Mouse (Mus musculus) gastrocnemius, adult 2 months (tissue): ENCODE results near the gene Vgf. TPM values are rescaled to one million over a fixed set of nuclear protein-coding genes. Genes with fewer than 3 reads are reported as not detected.
A peak's percentile ranks its signal among the peaks of the same experiment; 100 is the strongest.

ENCODE experiments used
- DNase-seq: peaks from one replicate; pipeline ENCODE4 v3.0.0; 2022
- H3K27ac ChIP-seq: fragments of 200-600 bp; 2 replicates; pipeline ENCODE4 v1.8.1; 2022; ENCODE audit warnings: mild to moderate bottlenecking
- H3K4me3 ChIP-seq: fragments of 200-600 bp; 2 replicates; pipeline ENCODE4 v1.8.1; 2022; ENCODE audit warnings: mild to moderate bottlenecking, moderate library complexity
- CTCF ChIP-seq: fragments of 200-600 bp; IDR thresholded peaks from 2 replicates; pipeline ENCODE4 v1.8.1; 2022; ENCODE audit warnings: antibody characterized with exemption, mild to moderate bottlenecking, moderate library complexity
- intact Hi-C: fragments of 180-260 bp; cut with DNase I; formaldehyde crosslinking; loops from one replicate; pipeline ENCODE4 v1.15.1; 2025
- total RNA-seq, 2 experiments: library from RNA; stranded (reverse); gene quantifications; 2 replicates each; pipeline ENCODE4 v1.2.3; 2021

Gene Vgf
- total RNA-seq, 2 experiments from 2014 or later = not detected

DNA sequence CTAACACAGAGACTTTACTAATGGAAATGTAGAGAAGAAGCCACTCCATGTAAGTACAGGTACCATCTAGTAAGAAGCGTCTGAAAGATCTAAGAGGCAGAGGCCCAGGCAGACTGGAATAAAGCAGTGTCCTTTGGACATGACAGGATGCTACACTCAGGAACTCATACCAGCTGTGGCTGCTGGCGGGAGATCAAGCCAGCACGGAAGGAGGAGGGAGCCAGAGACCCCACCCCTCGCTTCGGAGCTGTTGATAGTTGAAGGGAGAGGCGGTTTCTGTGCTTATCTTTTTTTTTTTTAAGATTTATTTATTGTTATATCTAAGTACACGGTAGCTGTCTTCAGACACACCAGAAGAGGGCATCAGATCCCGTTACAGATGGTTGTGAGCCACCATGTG lies 18.9 kb upstream of the Vgf start:
- no peak for DNase-seq
- no peak for TF ChIP-seq CTCF
- intact Hi-C loops = no loop called here
- no peak overlapping the region for H3K4me3 ChIP-seq
- H3K27ac ChIP-seq = no peak overlapping the region

DNA sequence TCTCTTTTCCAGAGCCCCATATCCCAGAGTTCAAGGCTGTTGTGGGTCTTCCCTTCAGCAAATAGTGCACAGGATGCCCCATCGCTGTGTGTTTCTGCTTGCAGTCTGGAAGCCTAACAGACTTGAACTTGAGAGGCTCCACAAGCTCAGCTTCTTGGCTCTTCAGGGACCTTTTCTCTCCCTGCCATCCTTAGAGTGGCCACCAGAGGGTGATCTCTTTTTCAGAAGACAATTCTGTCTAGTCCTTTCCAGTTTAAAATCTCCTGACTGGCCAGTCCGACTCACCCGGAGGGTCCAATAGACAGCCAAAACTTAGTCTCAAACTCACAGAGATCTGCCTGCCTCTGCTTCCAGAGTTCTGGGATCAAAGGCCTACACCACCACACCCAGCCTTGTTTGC lies 16.2 kb upstream of the Vgf start:
- peak; percentile 71 for TF ChIP-seq CTCF
- no peak for DNase-seq
- intact Hi-C loops = no loop called here
- no peak overlapping the region for H3K27ac ChIP-seq
- no peak overlapping the region for H3K4me3 ChIP-seq

DNA sequence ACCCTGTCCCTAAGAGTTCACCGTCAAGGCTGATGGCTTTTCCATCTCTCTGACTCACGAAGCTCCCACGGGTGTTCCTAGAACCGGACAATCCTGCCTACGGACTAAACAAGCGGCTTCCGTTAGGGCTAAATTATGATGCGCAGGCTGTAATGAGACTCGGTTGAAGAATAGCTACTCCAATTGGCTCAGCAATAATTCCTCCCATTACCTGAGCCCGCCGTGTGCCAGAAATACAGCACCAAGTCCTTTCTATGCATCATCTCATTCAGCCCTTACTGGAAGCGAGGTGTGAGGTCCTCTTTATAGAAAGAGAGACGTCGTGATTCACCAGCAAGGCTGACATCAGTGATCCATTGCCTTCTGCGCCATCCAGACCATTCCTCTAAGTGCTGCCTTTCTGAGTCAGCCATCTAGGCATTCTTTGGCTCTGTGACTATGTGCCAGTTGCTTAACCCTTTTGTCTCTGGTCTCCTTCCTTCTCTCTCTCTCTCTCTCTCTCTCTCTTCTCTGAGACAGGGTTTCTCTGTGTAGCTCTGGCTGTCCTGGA lies 13.7 kb upstream of the Vgf start:
- Histone ChIP-seq H3K27ac (no peak overlapping the region), H3K4me3 (no peak overlapping the region)
- no peak for DNase-seq
- intact Hi-C loops = no loop called here
- TF ChIP-seq CTCF = no peak

DNA sequence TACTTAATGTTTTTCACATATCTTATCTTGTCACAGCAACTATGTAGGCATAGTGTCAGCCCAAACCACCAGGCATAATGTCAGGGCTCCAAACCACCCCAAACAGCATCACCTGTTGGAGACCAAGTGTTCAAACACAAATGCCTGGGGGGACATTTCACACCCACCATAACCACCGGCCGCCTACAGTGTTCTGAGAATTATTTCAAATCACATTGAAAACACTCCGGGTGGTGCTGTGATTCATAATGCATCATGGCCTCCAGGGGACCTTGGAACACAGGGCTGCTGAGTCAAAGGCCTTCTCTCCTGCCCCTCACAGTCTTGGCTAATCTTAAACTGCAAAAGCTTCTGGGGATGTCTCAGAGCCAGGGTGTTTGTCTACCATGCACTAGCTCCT lies 10.3 kb upstream of the Vgf start:
- no peak for DNase-seq
- intact Hi-C loops = no loop called here
- no peak overlapping the region for H3K27ac ChIP-seq

DNA sequence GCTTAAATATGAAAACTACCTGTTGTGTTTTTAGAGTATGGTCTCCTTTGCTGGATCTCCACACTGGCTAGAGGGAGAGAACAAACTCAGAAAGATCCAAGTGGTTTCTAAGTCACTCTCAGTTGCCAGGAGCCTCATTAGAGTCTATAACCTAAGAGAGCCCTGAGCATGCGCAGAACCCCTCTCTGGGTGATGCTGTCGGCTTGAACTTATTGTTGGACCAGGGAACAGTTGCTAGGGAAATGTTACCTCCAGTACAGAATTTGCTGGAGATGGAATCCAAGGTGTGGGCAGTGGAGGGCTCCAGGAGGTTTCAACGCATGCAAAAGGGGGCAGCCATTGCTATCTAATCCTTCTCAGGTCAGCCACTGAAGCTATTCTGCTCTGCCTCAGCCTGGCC lies 1.9 kb upstream of the Vgf start:
- TF ChIP-seq CTCF = no peak
- DNase-seq = no peak
- no peak overlapping the region for H3K4me3 ChIP-seq
- no peak overlapping the region for H3K27ac ChIP-seq
- intact Hi-C loops = no loop called here

More for the DNA sequence above, 10.3 kb upstream of the Vgf start:
- no peak overlapping the region for H3K4me3 ChIP-seq
- TF ChIP-seq CTCF = no peak

DNA sequence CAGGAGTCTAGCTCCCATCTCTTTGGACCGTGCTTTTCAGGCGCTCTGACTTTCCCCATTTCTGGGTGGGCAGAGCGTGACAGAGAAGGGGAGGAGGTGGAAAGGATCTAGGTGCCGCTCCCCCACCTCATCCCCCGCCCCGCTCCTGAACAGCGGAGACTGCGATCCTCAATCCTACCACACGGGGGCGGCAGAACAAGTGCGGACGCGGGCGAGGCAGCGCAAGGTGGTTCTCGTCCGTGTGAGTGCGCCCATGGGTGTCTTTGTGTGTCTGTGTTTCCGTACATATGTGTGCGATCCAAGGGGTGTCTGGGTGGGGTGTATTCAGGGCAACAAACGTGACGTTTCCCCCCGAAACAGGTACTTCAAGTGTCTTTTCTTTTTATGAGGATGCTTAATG lies 1.1 kb upstream of the Vgf start:
- no peak overlapping the region for H3K27ac ChIP-seq
- TF ChIP-seq CTCF = peak; percentile 98; the same call in 1 of the 2 replicates
- intact Hi-C loops = loop anchor here (1.0 kb wide), 1 partner anchor 81 kb away; no protein-coding TSS in a partner anchor
- no peak overlapping the region for H3K4me3 ChIP-seq
- DNase-seq = peak; percentile 82

DNA sequence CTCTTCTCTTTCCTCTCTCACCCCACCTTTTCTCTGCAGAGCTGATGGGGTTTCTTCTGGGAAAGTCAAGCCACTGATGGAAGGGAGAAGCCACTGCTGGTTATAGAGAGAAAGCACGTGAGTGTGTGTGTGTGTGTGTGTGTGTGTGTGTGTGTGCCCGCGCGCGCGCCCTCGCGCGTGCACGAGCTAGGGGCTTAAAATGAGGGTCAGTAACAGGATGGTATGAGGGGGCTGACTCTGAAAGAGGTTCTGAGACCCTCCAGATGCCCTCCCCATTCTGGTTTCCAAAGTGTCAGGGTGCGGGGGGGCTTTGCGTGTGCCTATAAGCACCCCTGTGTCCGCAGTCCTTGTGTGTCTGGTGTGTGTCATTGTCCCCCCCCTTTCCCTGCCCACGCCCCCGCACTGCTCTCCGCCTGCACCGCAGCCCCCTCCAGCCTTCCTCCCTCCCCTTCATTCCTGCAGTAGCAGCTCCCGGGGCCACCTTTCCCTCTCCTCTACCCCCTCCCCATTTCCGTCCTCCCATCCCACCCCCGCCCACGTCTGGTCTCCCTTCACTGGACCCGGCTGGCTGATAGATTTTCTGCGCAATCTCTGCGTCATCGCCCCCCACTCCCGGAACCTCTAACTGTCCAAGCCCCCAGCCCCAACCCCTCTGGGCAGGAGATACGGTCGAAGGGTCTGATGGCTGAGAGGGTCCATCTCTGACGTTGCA lies 2.5 kb downstream of the Vgf start:
- intact Hi-C loops = no loop called here

DNA sequence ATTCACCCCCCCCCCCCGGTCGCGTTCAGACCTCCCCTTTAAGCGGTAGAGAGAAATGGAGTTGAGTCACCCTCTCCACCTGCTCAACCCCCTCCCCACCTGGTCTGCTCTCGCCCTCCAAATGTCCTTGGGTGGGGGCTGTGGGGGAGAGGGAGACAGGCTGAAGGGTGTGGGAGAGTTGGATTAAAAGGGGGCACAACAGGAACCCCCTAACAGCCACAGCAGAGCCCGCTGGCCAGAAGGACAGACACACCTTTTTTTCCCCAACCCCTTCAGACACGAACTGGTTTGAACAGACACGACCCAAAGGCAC lies 3.0 kb downstream of the Vgf start:
- intact Hi-C loops = no loop called here
- no peak for TF ChIP-seq CTCF
- DNase-seq = no peak
- Histone ChIP-seq H3K27ac (no peak overlapping the region), H3K4me3 (no peak overlapping the region)

More for the DNA sequence above, 2.5 kb downstream of the Vgf start:
- Histone ChIP-seq H3K4me3 (no peak overlapping the region), H3K27ac (no peak overlapping the region)
- no peak for DNase-seq
- no peak for TF ChIP-seq CTCF

DNA sequence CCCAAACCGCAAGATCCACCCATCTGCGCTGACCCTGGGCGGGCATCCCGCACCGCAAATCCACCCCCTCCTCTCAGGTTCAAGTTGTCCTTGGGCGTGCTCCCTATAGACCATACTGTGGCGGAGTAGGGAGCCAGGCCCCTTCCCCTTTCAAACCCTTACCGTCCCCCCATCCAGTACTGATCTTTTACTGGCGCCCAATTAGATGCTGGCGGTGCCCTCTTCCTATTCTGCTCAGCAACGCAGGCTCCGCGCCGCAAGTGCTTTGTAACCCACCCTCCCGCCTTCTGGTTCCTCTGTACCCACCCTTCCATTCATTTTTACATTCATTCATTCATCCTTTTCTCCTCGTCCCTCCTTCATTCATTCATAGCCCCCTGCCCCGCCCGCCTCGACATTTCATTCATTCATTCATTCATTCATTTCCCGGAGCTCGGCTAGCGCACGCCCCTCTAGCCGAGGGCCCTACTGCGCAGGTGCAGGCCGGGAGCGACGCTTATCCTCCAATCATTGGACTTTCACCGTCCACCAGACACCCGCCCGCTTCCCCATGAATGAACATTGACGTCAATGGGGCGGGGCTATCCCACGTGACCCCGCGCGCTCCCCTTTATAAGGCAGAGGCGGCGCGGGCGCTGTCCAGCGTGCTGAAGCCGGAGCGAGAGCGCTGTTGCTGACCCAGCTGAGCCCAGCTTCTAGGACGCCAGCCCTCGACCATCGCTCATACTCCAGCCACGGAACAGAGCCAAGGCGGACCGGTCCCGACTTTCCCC lies 3.6 kb downstream of the Vgf start:
- peak; percentile 96 for DNase-seq
- no peak for TF ChIP-seq CTCF
- intact Hi-C loops = no loop called here
- Histone ChIP-seq H3K27ac (no peak overlapping the region), H3K4me3 (peak overlapping the region; percentile 52)

DNA sequence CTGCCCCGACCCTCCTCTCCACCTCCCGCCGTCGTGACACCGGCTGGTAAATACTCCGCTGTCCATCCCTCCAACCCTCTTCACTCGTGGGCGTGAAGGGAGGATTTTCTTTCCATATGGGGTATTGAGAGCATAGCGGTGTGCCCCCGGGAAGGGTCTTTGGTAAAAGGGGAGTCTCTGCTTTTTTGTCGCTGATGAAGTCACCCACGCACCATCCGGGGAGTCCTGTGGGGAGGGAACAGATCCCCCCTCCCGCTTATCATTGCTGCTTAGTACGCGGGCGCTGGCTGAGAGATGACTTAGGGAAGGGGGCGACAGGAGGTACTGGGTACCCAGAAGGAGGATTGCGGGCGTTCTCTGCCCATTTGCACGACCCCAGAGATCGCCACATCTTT lies 4.2 kb downstream of the Vgf start:
- H3K4me3 ChIP-seq = peak overlapping the region; percentile 24; the same call in 1 of the 2 replicates
- TF ChIP-seq CTCF = no peak
- no peak overlapping the region for H3K27ac ChIP-seq
- DNase-seq = no peak
- intact Hi-C loops = no loop called here

DNA sequence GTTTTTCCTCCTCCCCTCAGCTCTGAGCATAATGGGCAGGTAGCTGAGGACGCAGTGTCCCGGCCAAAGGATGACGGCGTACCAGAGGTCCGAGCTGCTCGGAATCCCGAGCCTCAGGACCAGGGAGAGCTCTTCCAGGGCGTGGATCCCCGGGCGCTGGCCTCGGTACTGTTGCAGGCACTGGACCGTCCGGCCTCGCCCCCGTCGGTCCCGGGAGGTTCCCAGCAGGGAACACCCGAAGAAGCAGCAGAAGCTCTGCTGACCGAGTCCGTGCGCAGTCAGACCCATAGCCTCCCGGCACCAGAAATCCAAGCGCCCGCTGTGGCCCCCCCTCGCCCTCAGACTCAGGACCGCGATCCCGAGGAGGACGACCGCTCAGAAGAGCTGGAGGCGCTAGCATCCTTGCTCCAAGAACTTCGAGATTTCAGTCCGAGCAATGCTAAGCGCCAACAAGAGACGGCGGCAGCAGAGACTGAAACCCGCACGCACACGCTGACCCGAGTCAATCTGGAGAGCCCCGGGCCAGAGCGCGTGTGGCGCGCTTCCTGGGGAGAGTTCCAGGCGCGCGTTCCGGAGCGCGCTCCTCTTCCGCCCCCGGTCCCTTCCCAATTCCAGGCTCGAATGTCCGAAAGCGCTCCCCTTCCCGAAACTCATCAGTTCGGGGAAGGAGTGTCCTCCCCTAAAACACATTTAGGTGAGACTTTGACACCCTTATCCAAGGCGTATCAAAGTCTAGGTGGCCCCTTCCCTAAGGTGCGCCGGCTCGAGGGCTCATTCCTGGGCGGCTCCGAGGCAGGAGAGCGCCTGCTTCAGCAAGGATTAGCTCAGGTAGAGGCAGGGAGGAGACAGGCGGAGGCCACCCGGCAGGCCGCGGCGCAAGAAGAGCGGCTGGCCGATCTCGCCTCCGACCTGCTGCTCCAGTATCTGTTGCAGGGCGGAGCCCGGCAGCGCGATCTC lies 5.2 kb downstream of the Vgf start:
- intact Hi-C loops = no loop called here
- Histone ChIP-seq H3K27ac (no peak overlapping the region), H3K4me3 (peak overlapping the region; percentile 69)
- DNase-seq = peak; percentile 43
- TF ChIP-seq CTCF = no peak

DNA sequence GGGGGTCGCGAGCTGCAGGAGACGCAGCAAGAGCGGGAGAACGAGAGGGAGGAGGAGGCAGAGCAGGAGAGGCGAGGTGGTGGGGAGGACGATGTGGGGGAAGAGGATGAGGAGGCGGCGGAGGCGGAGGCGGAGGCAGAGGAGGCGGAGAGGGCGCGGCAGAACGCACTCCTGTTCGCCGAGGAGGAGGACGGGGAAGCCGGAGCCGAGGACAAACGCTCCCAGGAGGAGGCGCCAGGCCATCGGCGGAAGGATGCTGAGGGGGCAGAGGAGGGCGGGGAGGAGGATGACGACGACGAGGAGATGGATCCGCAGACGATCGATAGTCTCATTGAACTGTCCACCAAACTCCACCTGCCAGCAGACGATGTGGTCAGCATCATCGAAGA lies 5.8 kb downstream of the Vgf start:
- intact Hi-C loops = no loop called here
- Histone ChIP-seq H3K27ac (no peak overlapping the region), H3K4me3 (peak overlapping the region; percentile 69)
- no peak for TF ChIP-seq CTCF
- no peak for DNase-seq
